Mouse (Mus musculus) E14TG2a.4 (cell line): Measurements from ENCODE around the gene Spata31.

Experiments
- H3K27me3 ChIP-seq: 2 replicates; pipeline ENCODE4 v1.6.1; 2014; ENCODE audit warnings: low read length, control low read depth; ENCODE audit not compliant: insufficient read depth
- H3K36me3 ChIP-seq: 2 replicates; pipeline ENCODE4 v1.6.1; 2014; ENCODE audit warnings: low read length, control low read depth; ENCODE audit not compliant: insufficient read depth
- H3K4me1 ChIP-seq: replicated peaks from 2 replicates; pipeline ENCODE4 v1.6.1; 2014; ENCODE audit warnings: low read depth, low read length, control low read depth
- H3K4me3 ChIP-seq: replicated peaks from 2 replicates; pipeline ENCODE4 v1.5.1; 2014; ENCODE audit warnings: mild to moderate bottlenecking, low read length
- H3K9me3 ChIP-seq: 2 replicates; pipeline ENCODE4 v1.6.1; 2014; ENCODE audit warnings: low read length, control low read depth
- CTCF ChIP-seq: conservative IDR thresholded peaks from 2 replicates; pipeline ENCODE4 v1.5.1; 2014; ENCODE audit warnings: low read length
- NANOG ChIP-seq: IDR thresholded peaks from 2 replicates; pipeline ENCODE4 v1.6.1; 2014; ENCODE audit warnings: borderline replicate concordance, low read length, mixed read lengths
- POU5F1 ChIP-seq: IDR thresholded peaks from 2 replicates; pipeline ENCODE4 v1.6.1; 2014; ENCODE audit warnings: low read length, borderline replicate concordance

Gene Spata31

DNA sequence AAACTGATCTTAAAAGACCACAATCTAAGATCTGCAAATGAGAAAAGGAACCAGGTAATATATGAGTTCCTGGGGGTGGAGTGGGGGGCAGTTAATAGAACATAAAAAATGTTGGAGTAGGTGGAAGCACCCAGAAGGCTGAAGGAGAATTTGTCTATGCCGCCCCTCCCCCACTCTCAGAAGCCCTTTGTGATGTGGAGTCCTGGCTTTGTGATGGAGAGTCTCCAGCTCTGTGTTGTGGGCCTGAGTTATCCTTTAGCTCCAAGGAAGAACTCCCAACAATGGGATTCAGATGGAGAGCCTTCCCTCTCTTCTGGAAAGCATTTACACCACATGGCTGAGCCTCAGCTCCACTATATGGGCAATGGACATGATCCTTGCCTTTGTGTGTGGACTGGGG lies at the start of gene Spata31:
Spata31 (plus strand) TSS at position 216 of the 400 bp plus-strand sequence.
- Histone ChIP-seq H3K9me3 (no peaks in the 10 kb centered on the region), H3K4me3 (no peak within 1 kb of the TSS), H3K36me3 (no peaks in the 10 kb centered on the region), H3K4me1 (peaks cover 5% of the 10 kb centered on the region; the same call in 1 of the 2 replicates), H3K27me3 (no peaks in the 10 kb centered on the region)
- TF ChIP-seq POU5F1 (no peak), CTCF (no peak), NANOG (no peak)

GRCm38 (mm10) chr13:64903132-64903531 lies 14.1 kb upstream of the Spata31 start:
- H3K36me3 ChIP-seq = no peaks in the 10 kb centered on the region
- no peaks in the 10 kb centered on the region for H3K27me3 ChIP-seq
- peaks cover 5% of the 10 kb centered on the region; the same call in 1 of the 2 replicates for H3K4me1 ChIP-seq
- H3K9me3 ChIP-seq = no peaks in the 10 kb centered on the region
- TF ChIP-seq CTCF = no peak
- TF ChIP-seq POU5F1 = no peak
- no peak for TF ChIP-seq NANOG
- H3K4me3 ChIP-seq = no peak overlapping the region

DNA sequence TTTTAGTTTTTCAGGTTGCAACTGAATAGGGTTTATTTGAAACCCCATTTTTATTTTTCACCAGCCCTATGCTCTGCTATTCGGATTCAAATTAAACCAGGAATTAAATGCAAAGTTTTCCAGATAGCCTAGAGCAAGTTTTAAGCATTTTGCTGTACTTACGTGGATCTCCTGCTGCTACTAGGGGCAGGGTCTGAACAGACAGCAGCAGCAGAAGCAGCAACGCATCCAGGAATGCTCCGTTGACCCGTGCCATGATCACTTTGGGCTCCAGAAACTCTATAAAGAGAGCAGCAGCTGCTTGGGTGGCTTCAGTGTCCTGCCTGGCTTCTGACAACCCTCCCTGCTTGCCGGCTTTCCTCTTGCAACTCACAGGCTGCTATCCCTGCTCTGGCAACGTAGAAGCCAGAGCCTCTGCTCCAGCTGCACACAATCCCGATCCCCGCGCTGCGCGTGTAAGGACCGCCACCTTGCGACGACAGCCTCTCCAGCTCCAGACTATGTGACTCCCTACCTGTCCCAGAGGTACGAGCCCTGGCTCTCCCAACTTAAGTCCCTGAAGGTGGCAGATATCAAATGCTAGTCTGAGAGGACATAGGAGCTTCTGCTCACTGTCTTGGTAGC lies 13.5 kb upstream of the Spata31 start, which contains the start of gene Cntnap3:
Cntnap3 (minus strand) TSS at position 371 of the 624 bp plus-strand sequence.
- no peaks in the 10 kb centered on the region for H3K9me3 ChIP-seq
- H3K4me3 ChIP-seq = peak within 1 kb of the TSS; percentile 68
- H3K27me3 ChIP-seq = no peaks in the 10 kb centered on the region
- H3K4me1 ChIP-seq = peaks cover 5% of the 10 kb centered on the region; the same call in 1 of the 2 replicates
- no peaks in the 10 kb centered on the region for H3K36me3 ChIP-seq
- TF ChIP-seq CTCF (no peak), NANOG (no peak), POU5F1 (no peak)
